Mouse (Mus musculus): ENCODE data around the gene Olfr895. TPM values are rescaled to one million over a fixed set of nuclear protein-coding genes. Genes with fewer than 3 reads are reported as not detected.

Gene Olfr895
- polyA plus RNA-seq (2017; shearing (Covaris generic)), result not detected

GRCm38 (mm10) chr9:38267551-38267950 is at the start of gene Olfr895:
Gene Olfr895 (plus strand): TSS chr9:38267851.

GRCm38 (mm10) chr9:38252474-38252873 is 15.2 kb upstream of the Olfr895 start, which contains the start of gene Olfr143:
Gene Olfr143 (plus strand): TSS chr9:38252774.

GRCm38 (mm10) chr9:38290807-38291206 is 23.2 kb downstream of the Olfr895 start, which contains the start of gene Olfr896-ps1:
Gene Olfr896-ps1 (plus strand): TSS chr9:38291107.

Other genes starting within 250 kb of the Olfr895 start
- gene Olfr883, start 242.0 kb upstream of the Olfr895 start, polyA plus RNA-seq (2017; shearing (Covaris generic)), result not detected
- gene Olfr884, start 221.3 kb upstream of the Olfr895 start, polyA plus RNA-seq (2017; shearing (Covaris generic)), result not detected
- gene Olfr885, start 206.5 kb upstream of the Olfr895 start, polyA plus RNA-seq (2017; shearing (Covaris generic)), result not detected
- gene Olfr887, start 183.8 kb upstream of the Olfr895 start, polyA plus RNA-seq (2017; shearing (Covaris generic)), result under 1 TPM; 0.05 to 0.07 TPM
- gene Olfr888, start 159.7 kb upstream of the Olfr895 start, polyA plus RNA-seq (2017; shearing (Covaris generic)), result not detected
- gene Olfr889, start 152.7 kb upstream of the Olfr895 start, polyA plus RNA-seq (2017; shearing (Covaris generic)), result 1 to 10 TPM in 1 of 2 experiments, under 1 TPM in 1; 0.12 to 1.2 TPM
- gene Olfr890, start 125.3 kb upstream of the Olfr895 start, polyA plus RNA-seq (2017; shearing (Covaris generic)), result 1 to 10 TPM in 1 of 2 experiments, not detected in 1; 1.7 TPM
- not detected for gene Olfr891, start 87.0 kb upstream of the Olfr895 start, polyA plus RNA-seq (2017; shearing (Covaris generic))
- gene Olfr893, start 59.5 kb upstream of the Olfr895 start, polyA plus RNA-seq (2017; shearing (Covaris generic)), result not detected
- gene Olfr894, start 49.8 kb upstream of the Olfr895 start, polyA plus RNA-seq (2017; shearing (Covaris generic)), result not detected
- gene Olfr143, start 15.1 kb upstream of the Olfr895 start, polyA plus RNA-seq (2017; shearing (Covaris generic)), result not detected
- not detected for gene Olfr896-ps1, start 23.3 kb downstream of the Olfr895 start, polyA plus RNA-seq (2017; shearing (Covaris generic))
- under 1 TPM in 1 of 2 experiments, not detected in 1; 0.10 TPM for gene Olfr25, start 61.2 kb downstream of the Olfr895 start, polyA plus RNA-seq (2017; shearing (Covaris generic))
- under 1 TPM in 1 of 2 experiments, not detected in 1; 0.42 TPM for gene Olfr898, start 80.6 kb downstream of the Olfr895 start, polyA plus RNA-seq (2017; shearing (Covaris generic))
- under 1 TPM; 0.06 to 0.07 TPM for gene Olfr250, start 99.0 kb downstream of the Olfr895 start, polyA plus RNA-seq (2017; shearing (Covaris generic))
- gene Olfr251, start 109.2 kb downstream of the Olfr895 start, polyA plus RNA-seq (2017; shearing (Covaris generic)), result under 1 TPM in 1 of 2 experiments, not detected in 1; 0.04 TPM
- 1 to 10 TPM in 1 of 2 experiments, under 1 TPM in 1; 0.22 to 2.0 TPM for gene Olfr147, start 133.8 kb downstream of the Olfr895 start, polyA plus RNA-seq (2017; shearing (Covaris generic))
- gene Olfr901, start 161.6 kb downstream of the Olfr895 start, polyA plus RNA-seq (2017; shearing (Covaris generic)), result under 1 TPM in 1 of 2 experiments, not detected in 1; 0.45 TPM
- not detected for gene Olfr902, start 179.8 kb downstream of the Olfr895 start, polyA plus RNA-seq (2017; shearing (Covaris generic))
- not detected for gene Olfr904, start 195.3 kb downstream of the Olfr895 start, polyA plus RNA-seq (2017; shearing (Covaris generic))
- gene Olfr905, start 203.3 kb downstream of the Olfr895 start, polyA plus RNA-seq (2017; shearing (Covaris generic)), result under 1 TPM; 0.29 to 0.84 TPM
- not detected for gene Olfr906, start 219.2 kb downstream of the Olfr895 start, polyA plus RNA-seq (2017; shearing (Covaris generic))
- not detected for gene Olfr907, start 227.9 kb downstream of the Olfr895 start, polyA plus RNA-seq (2017; shearing (Covaris generic))